Mouse (Mus musculus): ENCODE measurements around the gene Zfp597.

DNA sequence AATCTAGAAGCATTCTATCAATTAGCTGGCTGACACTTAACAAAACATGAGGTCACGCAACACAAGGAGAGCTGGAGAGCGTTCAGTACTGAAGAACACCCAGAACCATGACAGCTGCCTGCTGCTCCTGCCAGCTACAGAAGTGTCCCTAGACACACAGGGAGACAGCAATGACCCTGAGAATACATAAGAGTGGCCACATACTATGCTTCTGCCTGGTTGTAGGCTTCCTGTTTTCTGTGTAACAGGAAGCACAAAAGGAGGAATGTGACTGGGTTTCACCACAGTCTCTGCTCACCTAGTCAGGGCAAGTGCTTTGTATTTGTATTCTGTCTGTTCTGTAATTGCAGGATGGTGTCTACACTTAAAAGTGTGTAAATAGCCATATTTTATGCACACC is 36.4 kb upstream of the Zfp597 start:
- TF ChIP-seq POLR2A (IDR thresholded peaks at IDR 0.05; ENCODE audit: borderline replicate concordance, control insufficient read depth, low read depth, low read length), result no peak
- TF ChIP-seq CTCF (IDR thresholded peaks at IDR 0.05; ENCODE audit: control insufficient read depth, insufficient read depth, low read length), result no peak
